In the genomic region with DNA sequence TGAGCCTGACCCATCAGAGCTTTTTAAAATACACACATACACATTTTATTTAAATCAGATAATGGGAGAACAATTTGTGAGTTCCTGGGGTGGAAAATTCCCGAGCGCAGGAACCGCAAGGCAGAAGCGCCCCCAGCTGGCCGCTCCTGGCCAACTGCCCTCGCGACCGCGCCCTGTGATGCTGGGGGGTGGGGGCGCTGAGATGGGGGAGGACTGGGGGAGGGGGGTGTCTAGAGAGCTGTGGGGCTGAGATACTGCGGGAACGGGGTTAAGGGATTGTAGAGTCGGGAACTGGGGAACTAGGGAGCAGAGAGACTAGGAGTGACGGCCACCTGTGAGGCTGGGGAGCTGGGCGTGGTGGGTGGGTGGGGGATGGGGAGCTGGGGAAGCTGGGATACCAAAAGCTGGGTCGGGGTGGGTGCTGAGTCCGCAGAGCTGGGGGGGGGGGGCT, we compare ENCODE assay signal across 8 mouse cellular contexts. TPM values are rescaled to one million over a fixed set of nuclear protein-coding genes. Genes with fewer than 3 reads are reported as not detected.
A peak's percentile ranks its signal among the peaks of the same experiment; 100 is the strongest.
DNase-seq lines count a peak whose midpoint lies in the region; ATAC-seq lines count a peak whose summit lies in the region.

No protein-coding gene starts in this region.

- peak overlapping the region; percentile 76 for H3K4me2 ChIP-seq in embryonic facial prominence, embryonic 12.5 days (replicated peaks)
- peak overlapping the region; percentile 80 for H3K4me2 ChIP-seq in heart, embryonic 11.5 days
- peak overlapping the region; percentile 81 for H3K4me2 ChIP-seq in kidney, embryonic 15.5 days
- H3K4me2 ChIP-seq in liver, embryonic 11.5 days = peak overlapping the region; percentile 63
- peak overlapping the region; percentile 67 for H3K4me2 ChIP-seq in neural tube, embryonic 13.5 days

- H3K9me3 ChIP-seq in embryonic facial prominence, embryonic 12.5 days = no peaks in the 10 kb centered on the region
- H3K9me3 ChIP-seq in heart, embryonic 11.5 days (replicated peaks; ENCODE audit: control insufficient read depth, low read length) = no peaks in the 10 kb centered on the region
- no peaks in the 10 kb centered on the region for H3K9me3 ChIP-seq in kidney, embryonic 15.5 days (replicated peaks)
- H3K9me3 ChIP-seq in liver, embryonic 11.5 days (ENCODE audit: control insufficient read depth, low read length) = no peaks in the 10 kb centered on the region
- no peaks in the 10 kb centered on the region for H3K9me3 ChIP-seq in neural tube, embryonic 13.5 days

- peaks cover 12% of the 10 kb centered on the region; the same call in 1 of the 2 replicates for H3K4me1 ChIP-seq in embryonic facial prominence, embryonic 12.5 days
- H3K4me1 ChIP-seq in heart, embryonic 11.5 days (ENCODE audit: control insufficient read depth, insufficient read depth, low read length) = peaks cover 20% of the 10 kb centered on the region
- H3K4me1 ChIP-seq in kidney, embryonic 15.5 days = peaks cover 27% of the 10 kb centered on the region
- H3K4me1 ChIP-seq in liver, embryonic 11.5 days (replicated peaks; ENCODE audit: control insufficient read depth, insufficient read depth, low read length) = peaks cover 2% of the 10 kb centered on the region; the same call in 1 of the 2 replicates
- peaks cover 26% of the 10 kb centered on the region for H3K4me1 ChIP-seq in neural tube, embryonic 13.5 days (replicated peaks)

- no peaks in the 10 kb centered on the region for H3K27me3 ChIP-seq in embryonic facial prominence, embryonic 12.5 days
- no peaks in the 10 kb centered on the region for H3K27me3 ChIP-seq in heart, embryonic 11.5 days (ENCODE audit: control insufficient read depth, insufficient read depth, low read length)
- peaks cover 3% of the 10 kb centered on the region; the same call in 1 of the 2 replicates for H3K27me3 ChIP-seq in kidney, embryonic 15.5 days
- peaks cover 55% of the 10 kb centered on the region for H3K27me3 ChIP-seq in liver, embryonic 11.5 days (replicated peaks; ENCODE audit: control insufficient read depth, insufficient read depth, low read length)
- H3K27me3 ChIP-seq in neural tube, embryonic 13.5 days = no peaks in the 10 kb centered on the region

- WGBS in embryonic facial prominence, embryonic 12.5 days = 3% methylated on average over 17 of the region's 17 CpGs
- under 1% methylated on average over 17 of the region's 17 CpGs for WGBS in heart, embryonic 11.5 days (ENCODE audit: insufficient replicate concordance)
- WGBS in kidney, embryonic 15.5 days = under 1% methylated on average over 16 of the region's 17 CpGs
- WGBS in liver, embryonic 11.5 days = 1% methylated on average over 17 of the region's 17 CpGs
- 2% methylated on average over 17 of the region's 17 CpGs for WGBS in neural tube, embryonic 13.5 days

- ATAC-seq in embryonic facial prominence, embryonic 12.5 days (ENCODE audit: insufficient number of reproducible peaks, insufficient read depth, low FRiP score, low TSS enrichment) = 0 out of 2 replicates have a peak, but pooled peaks have one; percentile 1
- 0 out of 2 replicates have a peak, but pooled peaks have one; percentile 8 for ATAC-seq in heart, embryonic 11.5 days (replicated peaks; ENCODE audit: insufficient number of reproducible peaks, low FRiP score, low TSS enrichment)
- ATAC-seq in kidney, embryonic 15.5 days (replicated peaks; ENCODE audit: low FRiP score) = peak; percentile 30; the same call in 1 of the 2 replicates
- ATAC-seq in liver, embryonic 11.5 days (replicated peaks; ENCODE audit: low FRiP score) = no peak; the same call in 1 of the 2 replicates
- ATAC-seq in neural tube, embryonic 13.5 days (ENCODE audit: low read depth) = peak; percentile 64

- peak overlapping the region; percentile 27; the same call in 1 of the 2 replicates for H3K9ac ChIP-seq in embryonic facial prominence, embryonic 12.5 days
- peak overlapping the region; percentile 70; the same call in 1 of the 2 replicates for H3K9ac ChIP-seq in heart, embryonic 11.5 days (ENCODE audit: low read depth, low read length)
- H3K9ac ChIP-seq in kidney, embryonic 15.5 days = peak overlapping the region; percentile 31; the same call in 1 of the 2 replicates
- no peak overlapping the region; the same call in 1 of the 2 replicates for H3K9ac ChIP-seq in liver, embryonic 11.5 days (ENCODE audit: low read depth, low read length)
- H3K9ac ChIP-seq in neural tube, embryonic 13.5 days = peak overlapping the region; percentile 66

- DNase-seq in urinary bladder, adult 18-20 months (ENCODE audit: low spot score in 2 of 2) = peak; percentile 44 to 59
- DNase-seq in urinary bladder, postnatal 10 days (ENCODE audit: low spot score) = no peak
- peak; percentile 53 for DNase-seq in liver, embryonic 11.5 days (ENCODE audit: low spot score)
- no peak for DNase-seq in natural killer cell, adult 2 months (ENCODE audit: low spot score in 2 of 2)

- H3K27ac ChIP-seq in embryonic facial prominence, embryonic 12.5 days = no peak overlapping the region
- H3K27ac ChIP-seq in heart, embryonic 11.5 days (ENCODE audit: low read depth, low read length) = 0 out of 2 replicates have a peak overlapping the region, but pooled peaks have one; percentile 15
- H3K27ac ChIP-seq in kidney, embryonic 15.5 days = 0 out of 2 replicates have a peak overlapping the region, but pooled peaks have one; percentile 45
- no peak overlapping the region for H3K27ac ChIP-seq in liver, embryonic 11.5 days (ENCODE audit: low read depth, low read length)
- peak overlapping the region; percentile 67 for H3K27ac ChIP-seq in neural tube, embryonic 13.5 days (replicated peaks)

- no peaks in the 10 kb centered on the region for H3K36me3 ChIP-seq in embryonic facial prominence, embryonic 12.5 days
- H3K36me3 ChIP-seq in heart, embryonic 11.5 days (ENCODE audit: control insufficient read depth, insufficient read depth, low read length) = no peaks in the 10 kb centered on the region
- H3K36me3 ChIP-seq in kidney, embryonic 15.5 days = no peaks in the 10 kb centered on the region
- H3K36me3 ChIP-seq in liver, embryonic 11.5 days (ENCODE audit: control insufficient read depth, insufficient read depth, low read length) = no peaks in the 10 kb centered on the region
- no peaks in the 10 kb centered on the region for H3K36me3 ChIP-seq in neural tube, embryonic 13.5 days

- H3K4me3 ChIP-seq in embryonic facial prominence, embryonic 12.5 days = peak overlapping the region; percentile 37
- peak overlapping the region; percentile 46 for H3K4me3 ChIP-seq in heart, embryonic 11.5 days (ENCODE audit: low read depth, low read length)
- peak overlapping the region; percentile 48 for H3K4me3 ChIP-seq in kidney, embryonic 15.5 days (replicated peaks)
- peak overlapping the region; percentile 39 for H3K4me3 ChIP-seq in liver, embryonic 11.5 days (ENCODE audit: low read depth, low read length)
- peak overlapping the region; percentile 38 for H3K4me3 ChIP-seq in neural tube, embryonic 13.5 days

RNA-seq across cellular contexts. Expression of gene Grap, which starts 33.2 kb away (rescaled TPM):
- polyA plus RNA-seq in embryonic facial prominence, embryonic 12.5 days (2016; fragmentation: Nextera tagmentation; extraction: Ambion mirVana) = 7.4 and 8.5 TPM in 2 replicates
- polyA plus RNA-seq in heart, embryonic 11.5 days (2014; fragmentation: Nextera tagmentation; extraction: Ambion mirVana) = 7.3 and 8.9 TPM in 2 replicates
- 12.9 and 13.0 TPM in 2 replicates for polyA plus RNA-seq in kidney, embryonic 15.5 days (2015; fragmentation: Nextera tagmentation; extraction: Ambion mirVana)
- 9.5 and 9.9 TPM in 2 replicates for polyA plus RNA-seq in liver, embryonic 11.5 days (2014; fragmentation: Nextera tagmentation; extraction: Ambion mirVana)
- polyA plus RNA-seq in neural tube, embryonic 13.5 days (2015; fragmentation: Nextera tagmentation; extraction: Ambion mirVana) = 9.5 and 10.7 TPM in 2 replicates

RNA-seq across cellular contexts. Expression of gene Epn2, which starts 40.3 kb away (rescaled TPM):
- 28.3 TPM in 2 replicates for polyA plus RNA-seq in embryonic facial prominence, embryonic 12.5 days (2016; fragmentation: Nextera tagmentation; extraction: Ambion mirVana)
- polyA plus RNA-seq in heart, embryonic 11.5 days (2014; fragmentation: Nextera tagmentation; extraction: Ambion mirVana) = 23.3 and 23.7 TPM in 2 replicates
- 22.1 and 25.5 TPM in 2 replicates for polyA plus RNA-seq in kidney, embryonic 15.5 days (2015; fragmentation: Nextera tagmentation; extraction: Ambion mirVana)
- 9.2 and 9.3 TPM in 2 replicates for polyA plus RNA-seq in liver, embryonic 11.5 days (2014; fragmentation: Nextera tagmentation; extraction: Ambion mirVana)
- 53.9 and 56.5 TPM in 2 replicates for polyA plus RNA-seq in neural tube, embryonic 13.5 days (2015; fragmentation: Nextera tagmentation; extraction: Ambion mirVana)

Comparison
In these comparisons a context has a peak if more than half of its experiments do, and no peak if none do; other contexts are left out.
1. DNase-seq: peak in urinary bladder, adult 18-20 months (2 of 2) and liver, embryonic 11.5 days (single experiment); none in urinary bladder, postnatal 10 days (single experiment) and natural killer cell, adult 2 months (0 of 2).
2. H3K27ac ChIP-seq: peak in heart, embryonic 11.5 days (single experiment), kidney, embryonic 15.5 days (single experiment) and neural tube, embryonic 13.5 days (single experiment); none in embryonic facial prominence, embryonic 12.5 days (single experiment) and liver, embryonic 11.5 days (single experiment).
3. Peak in every context shown above with its lines, with median percentiles within 50 percentile points of each other: H3K4me2 ChIP-seq and H3K4me3 ChIP-seq.